In the genomic region with DNA sequence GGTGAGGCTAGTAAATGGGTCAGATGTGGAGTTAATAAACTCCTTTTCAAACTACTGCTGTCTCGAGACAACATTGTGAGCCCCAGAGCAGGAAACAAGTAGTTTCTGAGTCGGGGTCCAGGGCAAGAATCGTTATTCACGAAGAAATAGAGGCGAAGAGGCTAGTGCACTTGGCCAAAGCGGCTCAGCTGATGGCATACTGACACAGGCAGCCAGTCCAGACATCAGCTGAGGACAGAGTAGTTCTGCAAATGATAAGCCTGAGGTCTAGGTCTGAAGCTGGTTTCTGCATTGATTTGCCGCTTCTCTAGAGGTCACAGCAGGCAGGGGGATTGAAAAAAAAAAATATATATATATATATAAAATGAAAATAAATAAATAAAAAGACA, we compare ENCODE assay signal across 8 mouse cellular contexts. TPM values are rescaled to one million over a fixed set of nuclear protein-coding genes. Genes with fewer than 3 reads are reported as not detected.
A peak's percentile ranks its signal among the peaks of the same experiment; 100 is the strongest.
DNase-seq lines count a peak whose midpoint lies in the region; ATAC-seq and TF ChIP-seq lines count a peak whose summit lies in the region.

No protein-coding gene starts in this region.

- peak; percentile 24 to 39 for DNase-seq in cerebellum, postnatal 10 days
- no peak for DNase-seq in cerebellum, adult 9-11 months
- no peak for DNase-seq in neural tube, embryonic 11.5 days (ENCODE audit: low spot score)
- no peak for DNase-seq in neural tube, embryonic 10.5 days (ENCODE audit: extremely low spot score, low spot score)
- DNase-seq in limb, embryonic 14.5 days (ENCODE audit: low spot score) = no peak
- DNase-seq in retina, postnatal 1 day = no peak
- DNase-seq in left cerebral cortex, postnatal 4 days = no peak

- no peaks in the 10 kb centered on the region for H3K9me3 ChIP-seq in neural tube, embryonic 11.5 days (ENCODE audit: control insufficient read depth, low read length)
- no peaks in the 10 kb centered on the region for H3K9me3 ChIP-seq in limb, embryonic 14.5 days (ENCODE audit: control insufficient read depth, low read length)
- H3K9me3 ChIP-seq in stomach, embryonic 15.5 days = no peaks in the 10 kb centered on the region

- peak overlapping the region; percentile 82 for H3K4me3 ChIP-seq in neural tube, embryonic 11.5 days (ENCODE audit: low read depth, low read length)
- H3K4me3 ChIP-seq in limb, embryonic 14.5 days (replicated peaks; ENCODE audit: low read length) = peak overlapping the region; percentile 90
- peak overlapping the region; percentile 84 for H3K4me3 ChIP-seq in stomach, embryonic 15.5 days (replicated peaks)

- ATAC-seq in neural tube, embryonic 11.5 days (ENCODE audit: insufficient read depth, low FRiP score, low TSS enrichment) = no peak
- no peak for ATAC-seq in limb, embryonic 14.5 days (ENCODE audit: low FRiP score, low read depth)
- no peak for ATAC-seq in stomach, embryonic 15.5 days (ENCODE audit: insufficient read depth, low FRiP score, low read depth)

- H3K27me3 ChIP-seq in neural tube, embryonic 11.5 days (ENCODE audit: control insufficient read depth, insufficient read depth, low read length) = no peaks in the 10 kb centered on the region
- H3K27me3 ChIP-seq in limb, embryonic 14.5 days (ENCODE audit: control insufficient read depth, insufficient read depth, low read length) = no peaks in the 10 kb centered on the region
- no peaks in the 10 kb centered on the region for H3K27me3 ChIP-seq in stomach, embryonic 15.5 days (replicated peaks)

- no peak overlapping the region for H3K9ac ChIP-seq in neural tube, embryonic 11.5 days (ENCODE audit: low read length)
- peak overlapping the region; percentile 95 for H3K9ac ChIP-seq in limb, embryonic 14.5 days (ENCODE audit: low read depth, low read length, severe bottlenecking)
- H3K9ac ChIP-seq in stomach, embryonic 15.5 days = no peak overlapping the region

- H3K4me1 ChIP-seq in neural tube, embryonic 11.5 days (ENCODE audit: control insufficient read depth, insufficient read depth, low read length) = peaks cover 6% of the 10 kb centered on the region
- H3K4me1 ChIP-seq in limb, embryonic 14.5 days (ENCODE audit: control insufficient read depth, insufficient read depth, low read length) = peaks cover 3% of the 10 kb centered on the region
- peaks cover 9% of the 10 kb centered on the region; the same call in 1 of the 2 replicates for H3K4me1 ChIP-seq in stomach, embryonic 15.5 days

- intact Hi-C loops in left cerebral cortex, postnatal 4 days (cut with DNase I) = no loop called here

- WGBS in neural tube, embryonic 11.5 days = 82% methylated on average over 7 of the region's 7 CpGs
- WGBS in limb, embryonic 14.5 days = 78% methylated on average over 7 of the region's 7 CpGs
- WGBS in stomach, embryonic 15.5 days = 70% methylated on average over 7 of the region's 7 CpGs

- no peak overlapping the region; the same call in 1 of the 2 replicates for H3K27ac ChIP-seq in neural tube, embryonic 11.5 days (ENCODE audit: low read depth, low read length)
- no peak overlapping the region; the same call in 1 of the 2 replicates for H3K27ac ChIP-seq in limb, embryonic 14.5 days (replicated peaks; ENCODE audit: low read depth, low read length)
- peak overlapping the region; percentile 5; the same call in 1 of the 2 replicates for H3K27ac ChIP-seq in stomach, embryonic 15.5 days

- TF ChIP-seq POLR2A in limb, embryonic 14.5 days (IDR thresholded peaks at IDR 0.05; ENCODE audit: borderline replicate concordance, extremely low read depth, insufficient read depth, insufficient read length) = no peak

- no peaks in the 10 kb centered on the region for H3K36me3 ChIP-seq in neural tube, embryonic 11.5 days (ENCODE audit: control insufficient read depth, insufficient read depth, low read length)
- H3K36me3 ChIP-seq in limb, embryonic 14.5 days (ENCODE audit: control insufficient read depth, insufficient read depth, low read length) = no peaks in the 10 kb centered on the region
- H3K36me3 ChIP-seq in stomach, embryonic 15.5 days = no peaks in the 10 kb centered on the region

- H3K4me2 ChIP-seq in neural tube, embryonic 11.5 days (ENCODE audit: low read depth) = peak overlapping the region; percentile 97
- H3K4me2 ChIP-seq in limb, embryonic 14.5 days (replicated peaks; ENCODE audit: low read depth, low read length, severe bottlenecking) = peak overlapping the region; percentile 90
- peak overlapping the region; percentile 93 for H3K4me2 ChIP-seq in stomach, embryonic 15.5 days

RNA-seq across cellular contexts. Expression of a gene that starts 0.4 kb away (rescaled TPM):
- polyA plus RNA-seq in neural tube, embryonic 11.5 days (2014; fragmentation: Nextera tagmentation; extraction: Ambion mirVana) = 46.4 and 47.3 TPM in 2 replicates
- 25.3 and 29.6 TPM in 2 replicates for polyA plus RNA-seq in limb, embryonic 14.5 days (2012; rRNA removed)
- 48.0 and 52.6 TPM in 2 replicates for polyA plus RNA-seq in limb, embryonic 14.5 days (2014; fragmentation: Nextera tagmentation; extraction: Ambion mirVana)
- 26.2 and 26.9 TPM in 2 replicates for polyA plus RNA-seq in stomach, embryonic 15.5 days (2015; fragmentation: Nextera tagmentation; extraction: Ambion mirVana)
- total RNA-seq in left cerebral cortex, postnatal 4 days (2021) = 10 to 100 TPM; 40.1 to 46.8 TPM

RNA-seq across cellular contexts. Expression of a gene that starts 43.2 kb away (rescaled TPM):
- polyA plus RNA-seq in neural tube, embryonic 11.5 days (2014; fragmentation: Nextera tagmentation; extraction: Ambion mirVana) = 33.3 and 34.4 TPM in 2 replicates
- 99.5 and 114 TPM in 2 replicates for polyA plus RNA-seq in limb, embryonic 14.5 days (2012; rRNA removed)
- polyA plus RNA-seq in limb, embryonic 14.5 days (2014; fragmentation: Nextera tagmentation; extraction: Ambion mirVana) = 40.5 and 43.4 TPM in 2 replicates
- polyA plus RNA-seq in stomach, embryonic 15.5 days (2015; fragmentation: Nextera tagmentation; extraction: Ambion mirVana) = 46.3 and 49.1 TPM in 2 replicates
- total RNA-seq in left cerebral cortex, postnatal 4 days (2021) = 100 to 1,000 TPM; 138 to 139 TPM

RNA-seq across cellular contexts. Expression of a gene that starts 56.5 kb away (rescaled TPM):
- 130 and 134 TPM in 2 replicates for polyA plus RNA-seq in neural tube, embryonic 11.5 days (2014; fragmentation: Nextera tagmentation; extraction: Ambion mirVana)
- 76.1 and 85.2 TPM in 2 replicates for polyA plus RNA-seq in limb, embryonic 14.5 days (2012; rRNA removed)
- polyA plus RNA-seq in limb, embryonic 14.5 days (2014; fragmentation: Nextera tagmentation; extraction: Ambion mirVana) = 126 and 133 TPM in 2 replicates
- 105 and 117 TPM in 2 replicates for polyA plus RNA-seq in stomach, embryonic 15.5 days (2015; fragmentation: Nextera tagmentation; extraction: Ambion mirVana)
- 10 to 100 TPM; 83.4 to 91.6 TPM for total RNA-seq in left cerebral cortex, postnatal 4 days (2021)

Comparison
In these comparisons a context has a peak if more than half of its experiments do, and no peak if none do; other contexts are left out.
1. DNase-seq: peak in cerebellum, postnatal 10 days (2 of 2); none in cerebellum, adult 9-11 months (single experiment), neural tube, embryonic 11.5 days (single experiment), neural tube, embryonic 10.5 days (single experiment), limb, embryonic 14.5 days (single experiment), retina, postnatal 1 day (single experiment) and left cerebral cortex, postnatal 4 days (single experiment).
2. Peak in every context shown above with its lines, with median percentiles within 50 percentile points of each other: H3K4me2 ChIP-seq and H3K4me3 ChIP-seq.